Mouse (Mus musculus): ENCODE data around the gene Olfr870.
"Not testable (repeated sequence)": the region's sequence is repeated elsewhere in the genome, so short reads cannot be mapped to it uniquely, and the experiment has no call there.

Olfr870 gene

GRCm38 (mm10) chr9:20173957-20174356 lies at the start of gene Olfr870:
TSS of gene Olfr870 (minus strand) at chr9:20174057.
- DNase-seq (ENCODE audit: low spot score in 2 of 2) = no peak

GRCm38 (mm10) chr9:20211907-20212306 lies 38.0 kb upstream of the Olfr870 start, which contains the start of gene Olfr871:
TSS of gene Olfr871 (plus strand) at chr9:20212207.
- no peak for DNase-seq (ENCODE audit: low spot score in 2 of 2)

- DNase-seq (ENCODE audit: low spot score in 2 of 2) = no peak
Observed at GRCm38 (mm10) chr9:20211477-20211876, 37.6 kb upstream of the Olfr870 start.

GRCm38 (mm10) chr9:20210812-20211211 lies 37.0 kb upstream of the Olfr870 start:
- no peak for DNase-seq (ENCODE audit: low spot score in 2 of 2)

- DNase-seq (ENCODE audit: low spot score in 2 of 2) = not testable (repeated sequence)
Observed at GRCm38 (mm10) chr9:20203413-20203984, 29.6 kb upstream of the Olfr870 start.

- DNase-seq (ENCODE audit: low spot score in 2 of 2) = peak in 1 of 2 experiments; percentile 1
Observed at GRCm38 (mm10) chr9:20202131-20202530, 28.3 kb upstream of the Olfr870 start.

GRCm38 (mm10) chr9:20179463-20179862 lies 5.6 kb upstream of the Olfr870 start:
- DNase-seq (ENCODE audit: low spot score in 2 of 2) = no peak

GRCm38 (mm10) chr9:20149706-20150105 lies 24.2 kb downstream of the Olfr870 start:
- no peak for DNase-seq (ENCODE audit: low spot score in 2 of 2)

- no peak for DNase-seq (ENCODE audit: low spot score in 2 of 2)
Observed at GRCm38 (mm10) chr9:20128709-20129108, 45.1 kb downstream of the Olfr870 start, which contains the start of gene Olfr869. TSS of gene Olfr869 (plus strand) at chr9:20129009.
